ENCODE assay signal across 1 mouse cellular context in the genomic region with DNA sequence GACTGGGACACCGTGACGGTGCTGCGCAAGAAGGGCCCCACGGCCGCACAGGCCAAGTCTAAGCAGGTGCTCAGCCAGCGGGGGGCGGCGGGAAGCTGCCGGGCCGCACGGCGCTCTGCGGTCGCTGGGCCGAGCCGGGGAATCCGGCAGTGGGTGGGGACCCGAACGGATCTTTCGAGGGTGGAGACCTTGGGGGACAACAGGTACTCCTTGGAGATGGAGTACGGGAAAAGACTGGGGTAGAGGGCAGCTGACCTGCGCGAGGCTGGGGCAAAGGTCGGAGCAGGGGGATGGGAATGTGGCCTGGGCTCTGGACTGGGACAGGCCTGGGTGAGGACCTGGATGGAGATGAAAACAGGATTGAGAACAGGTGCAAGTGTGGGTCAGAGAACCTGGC.
TF ChIP-seq lines count a peak whose summit lies in the region.

No protein-coding gene starts in this region.

TF ChIP-seq in CH12.LX, 34 proteins besides CTCF, POLR2A, EP300 and RAD21:
- TF ChIP-seq ZNF384 (IDR thresholded peaks at IDR 0.05; ENCODE audit: low read depth, low read length) (no peak), NRF1 (IDR thresholded peaks at IDR 0.05; ENCODE audit: low read depth, low read length) (no peak), JUN (IDR thresholded peaks at IDR 0.05; ENCODE audit: insufficient read depth, low read depth, low read length) (no peak), JUND (conservative IDR thresholded peaks at IDR 0.05; ENCODE audit: low read depth, low read length) (no peak), POLR2AphosphoS2 (IDR thresholded peaks at IDR 0.05; ENCODE audit: low read depth, low read length) (no peak; the same call in 1 of the 2 replicates), UBTF (IDR thresholded peaks at IDR 0.05; ENCODE audit: low read depth, low read length) (no peak), TBP (conservative IDR thresholded peaks at IDR 0.05; ENCODE audit: low read depth, low read length) (no peak), E2F4 (IDR thresholded peaks at IDR 0.05; ENCODE audit: insufficient replicate concordance, low read depth, low read length) (no peak), USF1 (IDR thresholded peaks at IDR 0.05; ENCODE audit: low read depth, low read length) (no peak), SMC3 (IDR thresholded peaks at IDR 0.05; ENCODE audit: low read depth, low read length) (no peak)
